Mouse (Mus musculus) gonadal fat pad, adult 2 months (tissue): ENCODE data around the gene Lrig1. TPM values are rescaled to one million over a fixed set of nuclear protein-coding genes. Genes with fewer than 3 reads are reported as not detected.

ENCODE experiments used
- DNase-seq: peaks from one replicate; pipeline ENCODE4 v3.0.0-alpha.2; 2012; ENCODE audit warnings: low read depth
- polyA plus RNA-seq: library from polyadenylated mRNA; depleted of rRNA; stranded (reverse); fragments of >200 nt; gene quantifications from 2 replicates; pipeline ENCODE4 v1.2.3, GENCODE M21; 2012

Gene Lrig1
- polyA plus RNA-seq, 1 experiment, result 35.3 TPM

- no peak for DNase-seq
Observed at GRCm38 (mm10) chr6:94647574-94648430, 52.2 kb downstream of the Lrig1 start.

DNA sequence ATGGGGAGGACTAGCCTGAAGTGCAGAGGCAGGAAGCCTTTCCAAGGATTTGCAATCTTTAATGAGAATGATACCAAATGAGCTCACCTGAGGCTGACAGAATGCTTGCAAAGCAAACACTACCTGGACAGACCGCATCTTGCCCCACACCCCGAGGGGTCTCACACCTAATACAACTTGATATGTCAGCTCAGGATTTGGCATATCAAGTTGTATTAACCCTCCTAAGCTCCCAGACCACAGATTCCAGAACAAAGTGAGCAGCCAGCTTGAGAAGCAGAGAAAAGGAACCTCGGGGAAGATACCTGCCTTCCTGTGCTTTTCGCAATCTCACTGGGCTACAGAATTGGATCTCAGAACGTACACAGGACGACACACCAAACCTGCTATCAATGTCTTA lies 53.1 kb downstream of the Lrig1 start:
- DNase-seq, result peak; percentile 99

DNA sequence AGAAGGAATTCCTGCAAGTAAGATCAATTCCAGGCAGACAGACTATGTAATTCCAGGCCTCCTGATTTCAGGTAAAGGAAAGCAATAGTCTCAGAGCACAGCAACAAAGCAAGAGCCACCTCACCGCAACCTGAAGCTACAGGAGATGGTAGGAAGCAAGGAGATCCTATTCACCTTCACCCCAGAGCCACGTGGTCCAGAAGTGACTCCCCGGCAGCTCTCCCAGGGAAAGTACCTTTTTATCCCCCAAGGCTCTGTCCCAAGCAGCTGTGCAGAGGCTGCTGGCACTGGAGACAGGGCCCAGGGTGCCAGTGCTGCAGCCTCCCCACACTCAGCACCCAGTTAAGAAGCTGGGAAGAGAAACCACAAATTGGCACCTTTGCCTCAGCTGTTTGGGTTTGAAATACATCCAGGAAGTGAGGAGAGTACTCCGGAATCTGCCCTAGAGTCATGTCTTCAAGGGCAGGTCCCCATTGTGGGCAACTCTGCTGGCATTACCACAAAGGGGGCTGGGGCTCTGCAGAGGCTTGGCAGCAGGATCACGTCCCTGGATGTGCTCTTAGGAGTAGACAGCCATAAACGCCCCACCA lies 53.6 kb downstream of the Lrig1 start:
- no peak for DNase-seq

DNA sequence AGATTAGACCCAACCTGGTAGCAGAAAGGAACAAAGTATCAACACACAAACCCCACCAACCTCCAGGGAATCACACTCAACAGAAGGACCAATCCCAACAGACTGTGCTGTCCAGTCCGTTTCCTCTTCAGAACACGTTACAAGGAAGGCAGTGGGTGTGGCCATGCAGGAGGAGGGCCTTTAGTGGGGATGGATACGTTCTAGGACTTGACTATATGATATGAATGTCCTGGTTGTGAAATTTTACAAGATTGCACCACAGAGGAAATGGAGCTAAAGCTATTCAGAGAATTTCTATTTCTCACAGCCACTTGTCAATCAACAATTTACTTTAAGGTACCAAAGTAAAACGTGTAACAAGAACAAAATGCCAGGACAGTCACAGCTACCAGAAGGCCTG lies 54.2 kb downstream of the Lrig1 start:
- DNase-seq, result no peak

DNA sequence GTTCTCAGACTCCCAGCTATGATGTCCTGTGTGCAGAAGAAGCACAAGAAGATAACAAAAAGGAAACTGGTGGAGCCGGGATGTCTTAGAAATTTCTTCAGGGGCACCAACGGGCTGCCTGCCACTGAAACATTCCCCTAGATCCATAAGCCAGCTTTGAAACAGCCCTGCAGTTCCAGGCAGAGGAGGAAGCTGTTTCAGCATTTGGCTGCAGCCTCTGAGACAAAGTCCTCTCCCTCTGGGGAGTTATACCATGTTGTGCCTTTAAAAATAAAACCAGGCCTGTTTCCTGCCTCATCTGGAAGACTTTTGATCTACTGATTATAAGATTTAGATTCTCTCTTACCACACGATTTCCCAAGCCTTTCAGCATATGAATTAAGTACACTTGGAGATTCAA lies 55.3 kb downstream of the Lrig1 start:
- DNase-seq, result no peak

DNA sequence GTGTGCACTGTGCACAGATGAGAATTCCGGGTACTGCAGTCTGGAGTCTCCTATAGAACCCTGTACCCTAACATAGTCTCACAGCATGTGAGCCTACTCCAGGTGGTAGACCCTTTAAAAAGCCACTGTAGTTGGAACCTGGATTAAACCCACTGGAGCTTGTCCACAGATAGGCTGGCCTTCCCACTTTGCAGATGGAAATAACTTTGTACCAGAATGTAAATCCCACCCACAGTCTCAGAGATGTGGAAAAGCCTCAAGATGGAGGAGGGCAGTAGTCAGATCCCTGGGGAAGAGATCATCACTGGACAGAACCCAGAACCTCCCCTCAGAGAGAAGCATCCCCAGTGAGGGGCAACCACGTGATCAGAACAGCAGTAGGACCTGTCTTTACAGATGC lies 56.0 kb downstream of the Lrig1 start:
- DNase-seq, result no peak

DNA sequence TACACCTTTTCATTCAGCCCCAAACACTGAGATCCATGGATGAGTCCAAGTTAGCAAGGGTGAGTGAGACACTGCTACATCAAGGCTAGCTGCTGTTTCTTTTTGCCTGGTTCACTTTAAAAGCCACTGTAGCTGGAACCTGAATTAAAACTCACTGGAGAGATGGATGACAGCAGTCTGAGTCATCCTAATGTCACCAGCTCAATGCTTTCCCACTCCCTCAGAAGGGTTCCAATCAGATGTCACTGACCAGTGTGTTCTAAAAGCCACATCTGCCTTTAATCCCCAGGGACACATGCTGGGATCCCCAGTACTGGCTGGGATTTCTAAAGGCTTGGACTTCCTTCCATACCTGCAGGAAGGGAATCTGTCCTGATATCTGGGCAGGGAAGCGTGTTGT lies 57.9 kb downstream of the Lrig1 start:
- DNase-seq, result no peak

DNA sequence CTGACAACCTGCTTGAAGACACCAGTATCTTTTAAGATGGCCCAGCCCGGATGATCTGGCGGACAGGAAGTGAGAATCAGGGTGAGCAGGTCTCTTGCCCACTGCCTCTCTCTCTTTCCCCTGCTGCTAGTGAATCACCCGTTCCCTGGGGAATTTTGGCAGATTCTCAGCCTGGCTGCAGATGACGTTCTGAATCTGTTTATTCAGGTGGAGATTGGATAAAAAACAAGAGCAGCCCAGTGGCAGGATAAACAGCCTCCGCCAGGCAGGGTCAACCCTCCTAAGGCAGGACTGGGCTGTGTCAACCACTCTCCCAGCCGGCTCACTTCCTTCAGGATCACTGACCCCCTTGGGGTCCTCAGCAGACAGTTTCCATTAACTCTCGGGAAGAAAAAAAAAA lies 59.7 kb downstream of the Lrig1 start:
- DNase-seq, result no peak

- DNase-seq, result no peak
Observed at GRCm38 (mm10) chr6:94637024-94637434, 62.9 kb downstream of the Lrig1 start.

- no peak for DNase-seq
Observed at GRCm38 (mm10) chr6:94635343-94635742, 64.6 kb downstream of the Lrig1 start.

GRCm38 (mm10) chr6:94634710-94635109 lies 65.2 kb downstream of the Lrig1 start:
- no peak for DNase-seq

DNA sequence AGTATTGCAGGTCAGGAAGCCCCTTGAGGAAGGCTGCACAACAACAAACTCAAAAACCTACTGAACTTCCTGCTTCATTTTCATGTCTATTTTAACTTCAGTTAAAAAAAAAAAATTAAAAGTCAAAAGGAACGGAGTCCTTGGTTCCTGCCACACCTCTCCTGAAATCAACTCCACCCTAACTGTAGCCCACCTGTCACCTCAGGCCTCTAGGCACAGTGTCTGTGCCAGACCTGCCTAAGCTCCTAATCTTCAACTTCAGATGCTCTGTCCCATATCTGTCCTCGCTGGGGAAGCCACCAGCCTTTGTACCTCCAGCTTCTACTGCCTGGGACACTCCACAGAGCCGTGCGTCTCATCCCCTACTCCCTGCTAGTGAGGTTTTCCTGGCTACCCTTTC lies 65.7 kb downstream of the Lrig1 start:
- no peak for DNase-seq

DNA sequence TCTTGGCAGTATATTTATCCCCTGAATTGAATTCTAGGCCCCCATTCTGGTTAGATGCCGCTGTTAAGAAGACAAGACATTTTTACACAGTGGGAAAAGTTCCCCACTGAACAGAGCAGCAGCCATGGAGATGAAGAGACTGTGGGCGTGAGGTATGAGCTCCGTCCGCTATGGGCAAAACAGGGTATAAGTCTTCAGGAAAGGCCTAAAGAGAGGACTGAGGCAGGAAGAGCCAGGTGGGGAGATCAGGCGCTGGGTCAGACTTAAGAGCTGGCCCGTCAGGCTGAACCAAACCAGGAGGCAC lies 68.2 kb downstream of the Lrig1 start:
- no peak for DNase-seq

GRCm38 (mm10) chr6:94631051-94631778 lies 68.7 kb downstream of the Lrig1 start:
- no peak for DNase-seq

- DNase-seq, result no peak
Observed at GRCm38 (mm10) chr6:94628787-94629186, 71.2 kb downstream of the Lrig1 start.

GRCm38 (mm10) chr6:94627714-94628595 lies 72.0 kb downstream of the Lrig1 start:
- peak; percentile 85 for DNase-seq

GRCm38 (mm10) chr6:94626807-94627206 lies 73.2 kb downstream of the Lrig1 start:
- DNase-seq, result no peak

- no peak for DNase-seq
Observed at GRCm38 (mm10) chr6:94625896-94626295, 74.1 kb downstream of the Lrig1 start.

- no peak for DNase-seq
Observed at GRCm38 (mm10) chr6:94624543-94624942, 75.4 kb downstream of the Lrig1 start.

GRCm38 (mm10) chr6:94622983-94623382 lies 77.0 kb downstream of the Lrig1 start:
- no peak for DNase-seq

GRCm38 (mm10) chr6:94620801-94621301 lies 79.1 kb downstream of the Lrig1 start:
- DNase-seq, result no peak

DNA sequence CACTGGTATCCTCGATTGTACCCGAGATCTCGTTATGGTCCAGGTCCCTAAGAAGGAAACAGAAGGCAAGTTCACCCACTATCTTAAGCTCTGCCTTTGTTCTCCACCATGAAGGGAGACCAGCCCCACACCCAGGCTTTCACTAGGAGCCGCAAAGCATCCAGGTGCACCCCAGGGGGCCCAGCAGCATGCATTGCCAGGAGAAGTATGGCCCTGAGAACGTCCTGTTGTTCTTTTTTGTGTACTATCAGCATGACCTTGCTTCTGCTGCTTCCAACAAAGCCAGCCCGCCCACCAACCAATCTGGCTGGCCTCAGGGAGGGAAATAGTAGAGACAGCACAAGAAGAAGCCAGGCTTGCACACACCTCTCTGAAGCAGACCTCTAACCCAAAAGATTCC lies 79.7 kb downstream of the Lrig1 start:
- DNase-seq, result no peak
